Mouse (Mus musculus): ENCODE data around the gene Cutc. TPM values are rescaled to one million over a fixed set of nuclear protein-coding genes. Genes with fewer than 3 reads are reported as not detected.

Gene Cutc
- polyA plus RNA-seq, 1 experiment: 5.0 TPM

DNA sequence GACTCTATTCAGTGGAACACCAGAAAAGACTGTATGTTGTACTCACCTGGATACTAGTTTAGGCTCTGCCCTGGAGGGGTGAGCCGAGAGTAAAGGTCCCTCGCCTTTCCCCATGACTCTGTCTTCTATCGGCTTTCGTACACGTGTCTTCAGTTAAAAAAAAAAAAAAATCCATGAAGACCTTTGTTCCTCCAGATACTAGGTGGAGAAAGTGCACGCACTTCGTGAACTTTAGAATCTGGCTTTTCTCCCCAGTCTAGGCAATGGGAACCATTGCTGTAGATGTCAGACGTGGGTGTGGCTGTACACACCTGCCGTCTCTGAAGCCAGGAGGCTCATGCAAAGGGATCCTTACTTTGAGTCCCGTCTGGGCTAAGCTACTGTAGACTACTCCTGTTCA, 60.5 kb downstream of the Cutc start:
- no peak overlapping the region for H3K4me3 ChIP-seq (replicated peaks)
- peaks cover 4% of the 10 kb centered on the region; the same call in 1 of the 2 replicates for H3K4me1 ChIP-seq
- H3K27me3 ChIP-seq (replicated peaks): peaks cover 30% of the 10 kb centered on the region
- TF ChIP-seq GATA1 (IDR thresholded peaks at IDR 0.05; ENCODE audit: borderline replicate concordance, low read length) (no peak), FLI1 (IDR thresholded peaks at IDR 0.05; ENCODE audit: low read length) (no peak)
- H3K9me3 ChIP-seq: no peaks in the 10 kb centered on the region
- no peaks in the 10 kb centered on the region for H3K36me3 ChIP-seq (replicated peaks; ENCODE audit: low read length)

DNA sequence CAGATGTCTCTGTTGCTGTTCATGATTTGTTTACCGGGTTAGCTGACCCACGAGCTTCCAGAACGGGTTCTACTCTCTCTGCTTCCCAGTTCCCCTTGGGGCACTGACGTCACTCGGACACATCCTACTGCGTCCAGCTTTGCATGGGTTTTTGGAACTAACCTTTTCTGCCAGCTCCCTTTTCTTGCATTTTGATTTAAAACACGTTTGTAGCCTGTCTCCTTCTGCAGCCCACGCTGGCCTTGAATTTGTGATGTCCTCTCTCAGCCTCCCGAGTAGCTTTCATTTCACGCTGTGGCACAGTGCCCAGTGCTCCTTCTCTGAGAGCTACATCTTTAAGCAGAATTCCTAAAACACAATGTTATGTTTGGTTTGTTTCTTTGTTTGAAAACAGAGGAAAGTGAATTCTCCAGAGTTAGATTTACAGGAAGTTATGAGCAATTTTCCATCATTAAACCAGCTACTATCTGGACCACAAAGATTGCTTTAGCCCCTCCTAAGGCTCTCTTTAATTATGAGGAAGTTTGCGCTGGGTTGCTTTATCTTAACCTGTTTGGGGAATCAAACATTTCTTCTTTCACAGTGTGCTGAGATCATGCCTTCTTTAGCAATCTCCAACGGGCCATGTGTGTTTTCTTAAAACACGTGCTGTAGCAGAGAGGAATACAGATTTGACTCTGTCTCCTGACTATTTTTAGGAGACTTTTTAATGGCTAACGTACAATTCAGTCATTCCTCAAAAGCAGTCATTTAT, 63.0 kb downstream of the Cutc start:
- H3K4me3 ChIP-seq (replicated peaks): no peak overlapping the region
- peaks cover 37% of the 10 kb centered on the region for H3K27me3 ChIP-seq (replicated peaks)
- H3K9me3 ChIP-seq: no peaks in the 10 kb centered on the region
- no peaks in the 10 kb centered on the region for H3K4me1 ChIP-seq
- no peaks in the 10 kb centered on the region for H3K36me3 ChIP-seq (replicated peaks; ENCODE audit: low read length)
- no peak for TF ChIP-seq GATA1 (IDR thresholded peaks at IDR 0.05; ENCODE audit: borderline replicate concordance, low read length)
- TF ChIP-seq FLI1 (IDR thresholded peaks at IDR 0.05; ENCODE audit: low read length): no peak

Other genes starting within 250 kb of the Cutc start
- 3.4 and 10.7 TPM in 2 replicates for gene Got1, start 228.4 kb upstream of the Cutc start, polyA plus RNA-seq (2012; ENCODE audit: insufficient read depth, low replicate concordance)
- gene Nkx2-3, start 140.7 kb upstream of the Cutc start, polyA plus RNA-seq (2012; ENCODE audit: insufficient read depth, low replicate concordance): 0.18 TPM in 1 of 2 replicates, not detected in the other
- gene Slc25a28, start 78.1 kb upstream of the Cutc start, polyA plus RNA-seq (2012; ENCODE audit: insufficient read depth, low replicate concordance): 17.5 and 30.6 TPM in 2 replicates
- gene Entpd7, start 63.3 kb upstream of the Cutc start, polyA plus RNA-seq (2012; ENCODE audit: insufficient read depth, low replicate concordance): 1.2 and 2.4 TPM in 2 replicates
- 0.56 and 2.6 TPM in 2 replicates for gene Cox15, start within 50 bp of the Cutc start, polyA plus RNA-seq (2012; ENCODE audit: insufficient read depth, low replicate concordance)
- gene Abcc2, start 29.2 kb downstream of the Cutc start, polyA plus RNA-seq (2012; ENCODE audit: insufficient read depth, low replicate concordance): not detected in 2 replicates
- 0.70 and 2.0 TPM in 2 replicates for gene Dnmbp, start 187.2 kb downstream of the Cutc start, polyA plus RNA-seq (2012; ENCODE audit: insufficient read depth, low replicate concordance)
- gene Cpn1, start 233.6 kb downstream of the Cutc start, polyA plus RNA-seq (2012; ENCODE audit: insufficient read depth, low replicate concordance): not detected in 2 replicates

All from megakaryocyte, embryonic 14.5 days (primary cell).